ENCODE assay signal across 30 mouse cellular contexts in genomic region chr7:42454640-42455039, GRCm38 (mm10). TPM values are rescaled to one million over a fixed set of nuclear protein-coding genes. Genes with fewer than 3 reads are reported as not detected.
"Had no signal": no experiment of that assay in that cellular context is flagged by ENCODE, and none has a peak within 500 bp of the region (broad histone marks: within the 10 kb centered on the region; RNA-seq: fewer than 3 reads in every experiment).

No protein-coding gene starts in this region.

- ATAC-seq: liver, embryonic 12.5 days had no signal

- H3K9me3 ChIP-seq: limb, embryonic 15.5 days; liver, embryonic 15.5 days; lung, embryonic 15.5 days had no signal

- H3K4me1 ChIP-seq: limb, embryonic 12.5 days; limb, embryonic 15.5 days; liver, embryonic 12.5 days; liver, embryonic 15.5 days; lung, embryonic 15.5 days had no signal

- H3K4me2 ChIP-seq: limb, embryonic 12.5 days; limb, embryonic 15.5 days; liver, embryonic 12.5 days; liver, embryonic 15.5 days; lung, embryonic 15.5 days; midbrain, embryonic 11.5 days had no signal

- H3K4me3 ChIP-seq: limb, embryonic 12.5 days; limb, embryonic 15.5 days; liver, embryonic 12.5 days; liver, embryonic 15.5 days; lung, embryonic 15.5 days had no signal

- DNase-seq: kidney, adult 9 months; kidney, postnatal 25 days; left cerebral cortex, postnatal 4 days; lung, adult 18-20 months; lung, postnatal 10 days; lung, postnatal 36 days; midbrain, embryonic 14.5 days; thymus, adult 18-20 months; thymus, postnatal 36 days had no signal

- H3K27ac ChIP-seq: kidney, postnatal 0 days; limb, embryonic 12.5 days; limb, embryonic 15.5 days; liver, embryonic 12.5 days; liver, embryonic 15.5 days; lung, embryonic 15.5 days had no signal

- H3K9ac ChIP-seq: limb, embryonic 12.5 days; limb, embryonic 15.5 days; liver, embryonic 12.5 days; liver, embryonic 15.5 days; lung, embryonic 15.5 days had no signal

- H3K36me3 ChIP-seq: limb, embryonic 12.5 days; limb, embryonic 15.5 days; liver, embryonic 12.5 days; liver, embryonic 15.5 days; lung, embryonic 15.5 days had no signal

- H3K27me3 ChIP-seq: limb, embryonic 12.5 days; limb, embryonic 15.5 days; liver, embryonic 12.5 days; liver, embryonic 15.5 days; lung, embryonic 15.5 days had no signal

RNA-seq across cellular contexts. Expression of gene 4933421I07Rik, which starts 6.7 kb away (rescaled TPM):
- total RNA-seq: layer of hippocampus, adult 8-10 months; layer of hippocampus, postnatal 10 days; left cerebral cortex, adult 8-10 months; left cerebral cortex, postnatal 14 days; left cerebral cortex, postnatal 4 days; megakaryocyte progenitor cell, adult 5-6 weeks; megakaryocyte-erythroid progenitor cell, adult 5-6 weeks; midbrain, postnatal 0 days had no signal
- polyA plus RNA-seq: kidney, postnatal 0 days; large intestine, adult 2 months; limb, embryonic 12.5 days; limb, embryonic 15.5 days; liver, embryonic 12.5 days; liver, embryonic 15.5 days; lung, embryonic 15.5 days; midbrain, embryonic 11.5 days; midbrain, embryonic 14.5 days; midbrain, postnatal 0 days; neural tube, embryonic 11.5 days; neural tube, embryonic 14.5 days; small intestine, adult 2 months; spleen, adult 2 months; stomach, embryonic 16.5 days; urinary bladder, adult 2 months had no signal
